Mouse (Mus musculus) liver, embryonic 14.5 days (tissue): ENCODE data around the gene Myo18a. TPM values are rescaled to one million over a fixed set of nuclear protein-coding genes. Genes with fewer than 3 reads are reported as not detected.

Source experiments
- ATAC-seq: fragments of 200-750 bp; cut with Nextera tagmentation; 2 replicates; pipeline ENCODE4 v1.8.0; 2017; ENCODE audit warnings: moderate number of reproducible peaks, mild to moderate bottlenecking, moderate library complexity; ENCODE audit not compliant: insufficient read depth
- DNase-seq, 3 experiments: peaks; one replicate each; pipeline ENCODE4 v3.0.0-alpha.2; 2012 to 2013; ENCODE audit warnings: low read depth in 3 of 3, low spot score in 3 of 3
- H3K27ac ChIP-seq: fragments of 300-500 bp; sonication (generic); 2 replicates; pipeline ENCODE4 v1.5.1; 2014; ENCODE audit warnings: moderate library complexity, mild to moderate bottlenecking, control low read depth, inconsistent platforms
- H3K27me3 ChIP-seq: fragments of 300-500 bp; sonication (generic); 2 replicates; pipeline ENCODE4 v1.6.1; 2014; ENCODE audit warnings: mild to moderate bottlenecking, low read length, moderate library complexity; ENCODE audit not compliant: control insufficient read depth, insufficient read depth
- H3K36me3 ChIP-seq: fragments of 300-500 bp; sonication (generic); replicated peaks from 2 replicates; pipeline ENCODE4 v1.6.1; 2014; ENCODE audit warnings: low read depth; ENCODE audit not compliant: control insufficient read depth, insufficient read depth
- H3K4me1 ChIP-seq, 2 experiments: fragments of 200-500 bp in 1 of 2; fragments of 300-500 bp in 1 of 2; sonication (generic) in 1 of 2; replicated peaks; 2 replicates each; pipeline ENCODE4 v1.6.1; 2012 to 2014; ENCODE audit warnings: antibody characterized with exemption in 1 of 2, inconsistent platforms in 1 of 2, low read length in 1 of 2; ENCODE audit not compliant: control insufficient read depth in 2 of 2, insufficient read depth in 2 of 2
- H3K4me2 ChIP-seq: fragments of 300-500 bp; sonication (generic); 2 replicates; pipeline ENCODE4 v1.6.1; 2014; ENCODE audit warnings: low read depth, mild to moderate bottlenecking, control low read depth, moderate library complexity
- H3K4me3 ChIP-seq, 2 experiments: fragments of 200-500 bp in 1 of 2; fragments of 300-500 bp in 1 of 2; sonication (generic) in 1 of 2; 2 replicates each; pipeline ENCODE4 v1.5.1; 2012 to 2014; ENCODE audit warnings: low read depth in 2 of 2, low read length in 2 of 2, mild to moderate bottlenecking in 2 of 2, control low read depth in 1 of 2, inconsistent platforms in 1 of 2, moderate library complexity in 1 of 2; ENCODE audit not compliant: insufficient read depth in 1 of 2
- H3K9ac ChIP-seq: fragments of 300-500 bp; sonication (generic); replicated peaks from 2 replicates; pipeline ENCODE4 v1.6.1; 2014; ENCODE audit warnings: mild to moderate bottlenecking, control low read depth, moderate library complexity
- H3K9me3 ChIP-seq: fragments of 300-500 bp; sonication (generic); 2 replicates; pipeline ENCODE4 v1.6.1; 2016; ENCODE audit warnings: low read length, mixed read lengths; ENCODE audit not compliant: control insufficient read depth
- CTCF ChIP-seq: IDR thresholded peaks from 2 replicates; pipeline ENCODE4 v1.5.1; 2016; ENCODE audit warnings: antibody characterized with exemption, low read depth, control low read depth
- EP300 ChIP-seq: IDR thresholded peaks from 2 replicates; pipeline ENCODE4 v1.6.1; 2016; ENCODE audit warnings: antibody characterized with exemption, low read depth
- WGBS: fragments of 180-500 bp; shearing (Covaris S2); extraction: QIAGEN DNeasy Blood & Tissue Kit; methylation state at CpG from one replicate; pipeline ENCODE4 v1.1.7; 2014; ENCODE audit not compliant: insufficient replicate concordance; 5-methylcytosine and 5-hydroxymethylcytosine counted together
- polyA plus RNA-seq, 2 experiments: library from polyadenylated mRNA; depleted of rRNA in 1 of 2; stranded (reverse) in 1 of 2; unstranded in 1 of 2; fragments of >200 nt; fragmentation: Nextera tagmentation in 1 of 2; extraction: Ambion mirVana in 1 of 2; gene quantifications; 2 replicates each; pipeline versions ENCODE4 v1.2.1 to v1.2.3; 2012 to 2014

Myo18a gene
- polyA plus RNA-seq, 2 experiments, result 13.5 to 15.4 TPM

DNA sequence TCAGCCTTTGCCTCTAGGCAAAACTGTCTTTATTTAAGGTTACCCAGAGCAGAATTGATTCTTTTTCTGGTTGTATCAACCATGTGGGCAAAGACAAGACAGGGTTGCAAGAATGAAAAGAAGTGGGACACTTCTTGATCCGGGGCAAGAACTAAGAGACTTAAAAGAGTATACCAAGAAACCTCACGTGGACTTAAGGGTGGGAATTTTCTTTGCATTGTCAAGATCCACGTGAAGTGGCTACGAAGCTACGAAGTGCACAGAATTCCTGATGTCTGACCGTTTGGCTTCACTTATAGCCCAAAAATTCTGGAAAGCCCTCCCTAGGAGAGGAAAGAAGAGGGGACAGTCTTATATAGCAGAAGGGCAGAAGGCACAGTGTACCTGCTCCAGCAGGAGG is 130.2 kb downstream of the Myo18a start:
- Histone ChIP-seq H3K9ac (no peak overlapping the region), H3K4me2 (peak overlapping the region; percentile 41), H3K27me3 (peaks cover 18% of the 10 kb centered on the region), H3K9me3 (no peaks in the 10 kb centered on the region), H3K27ac (no peak overlapping the region), H3K36me3 (no peaks in the 10 kb centered on the region), H3K4me3 (peak overlapping the region; percentile 21 to 24), H3K4me1 (peaks cover 0 to 5% of the 10 kb centered on the region in 2 experiments; a peak in 2 of 4 replicates)
- TF ChIP-seq CTCF (no peak), EP300 (no peak)
- DNase-seq, result no peak
- ATAC-seq, result no peak
- WGBS, result 20% methylated on average over 6 of the region's 6 CpGs

DNA sequence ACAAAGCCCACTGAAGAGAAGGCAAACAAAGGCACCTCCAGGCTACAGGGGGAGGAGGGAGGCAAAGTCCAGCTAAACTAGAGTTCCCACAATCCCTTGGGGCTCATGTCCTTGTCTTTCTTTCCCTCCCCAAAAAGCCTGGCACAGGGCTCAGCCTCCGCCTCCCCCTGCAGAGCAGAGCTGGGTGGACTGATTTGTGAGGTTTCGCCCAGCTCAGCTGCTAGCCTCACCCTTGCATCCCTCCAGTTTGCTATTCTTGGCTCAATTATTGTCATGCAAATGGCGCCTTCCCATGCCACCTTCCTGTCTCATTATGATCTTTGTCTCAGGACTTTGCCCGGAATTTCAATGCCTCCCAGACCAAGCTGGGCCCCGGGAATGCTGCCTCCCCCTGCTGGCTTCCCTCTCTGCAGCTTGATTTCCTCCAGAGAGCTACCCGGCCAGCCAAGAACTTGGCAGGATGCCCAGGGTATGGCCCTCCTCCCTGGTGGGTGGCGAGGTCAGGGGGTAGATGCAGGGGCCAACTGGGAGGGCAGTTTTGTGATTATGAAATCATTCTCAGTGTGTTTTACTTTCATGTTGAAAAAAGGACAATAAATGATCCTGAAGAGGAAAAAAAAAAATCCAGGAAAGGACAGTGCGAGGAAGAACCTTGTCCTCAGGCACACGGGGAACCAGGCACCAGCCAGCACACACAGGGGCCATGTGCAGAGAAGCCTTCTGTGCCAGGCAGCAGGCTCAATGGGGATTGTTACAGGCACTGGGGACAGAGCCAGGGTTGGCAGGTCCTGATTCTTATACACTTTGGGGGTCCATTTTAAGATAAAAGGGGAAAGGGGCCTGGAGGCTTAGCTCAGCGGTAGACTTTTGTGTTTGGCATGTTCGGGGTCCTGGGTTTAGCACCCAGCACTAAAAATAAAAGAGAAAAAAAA is 131.0 kb downstream of the Myo18a start, which contains the start of gene Pipox:
Gene Pipox, minus strand, starts transcription at position 310 of the 932 bp plus-strand sequence.
- Histone ChIP-seq H3K4me2 (peak within 1 kb of the TSS; percentile 41), H3K4me3 (peak within 1 kb of the TSS; percentile 21 to 24), H3K27me3 (peaks cover 18% of the 10 kb centered on the region), H3K9ac (no peak within 1 kb of the TSS), H3K27ac (no peak within 1 kb of the TSS), H3K4me1 (peaks cover 0 to 5% of the 10 kb centered on the region in 2 experiments; a peak in 2 of 4 replicates), H3K36me3 (no peaks in the 10 kb centered on the region), H3K9me3 (no peaks in the 10 kb centered on the region)
- 26% methylated on average over 11 of the region's 11 CpGs for WGBS
- DNase-seq (peak; percentile 23 to 31 (median 24)), ATAC-seq (peak; percentile 74)
- TF ChIP-seq CTCF (peak; percentile 48), EP300 (no peak)

DNA sequence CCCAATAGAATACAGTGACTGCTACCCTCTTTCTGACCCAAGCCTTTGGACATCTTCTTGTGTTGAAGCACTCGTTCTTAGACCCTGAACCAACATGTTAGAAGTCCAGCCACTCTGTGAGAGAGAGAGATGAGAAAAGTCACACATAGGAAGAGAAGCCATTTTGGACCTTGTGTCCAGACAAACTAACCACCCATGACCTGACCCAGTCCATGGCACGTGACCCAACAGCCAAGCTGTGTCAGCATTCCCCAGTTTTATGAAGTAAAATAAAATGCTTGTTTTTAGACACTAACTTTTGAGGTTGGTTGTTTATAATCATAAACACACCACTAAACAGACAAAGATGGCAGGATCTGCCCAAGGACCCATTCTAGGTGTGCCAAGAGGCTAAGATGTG is 131.9 kb downstream of the Myo18a start:
- Histone ChIP-seq H3K4me1 (peaks cover 0 to 6% of the 10 kb centered on the region in 2 experiments; a peak in 2 of 4 replicates), H3K4me2 (no peak overlapping the region), H3K27me3 (peaks cover 18% of the 10 kb centered on the region), H3K27ac (no peak overlapping the region), H3K36me3 (no peaks in the 10 kb centered on the region), H3K9me3 (no peaks in the 10 kb centered on the region), H3K4me3 (no peak overlapping the region), H3K9ac (no peak overlapping the region)
- ATAC-seq (no peak), DNase-seq (no peak)
- TF ChIP-seq CTCF (no peak), EP300 (no peak)
- WGBS, result 44% methylated on average over 2 of the region's 2 CpGs

DNA sequence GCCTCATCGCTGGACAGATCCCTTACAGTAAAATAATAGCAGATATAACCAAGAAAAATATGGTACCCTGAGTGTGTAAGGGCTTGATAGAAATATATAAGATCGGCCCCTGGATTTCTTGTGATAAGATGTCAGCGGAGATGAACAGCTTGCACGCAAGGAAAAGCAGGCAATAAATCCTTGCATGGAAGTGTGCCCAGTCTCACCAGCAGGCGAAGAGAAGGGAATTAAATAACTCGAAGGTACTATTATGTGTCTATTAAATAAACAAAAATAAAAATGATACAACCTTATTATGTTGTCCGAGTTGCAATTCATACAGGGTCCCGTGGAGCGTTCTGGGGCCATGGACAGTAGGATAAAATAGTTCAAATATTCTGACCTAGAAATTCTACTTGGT is 133.0 kb downstream of the Myo18a start:
- no peak overlapping the region for H3K4me3 ChIP-seq
- DNase-seq (no peak), ATAC-seq (no peak)
- TF ChIP-seq CTCF, result no peak
- no peak for TF ChIP-seq EP300
- H3K9me3 ChIP-seq, result no peaks in the 10 kb centered on the region
- no peak overlapping the region for H3K27ac ChIP-seq
- H3K27me3 ChIP-seq, result peaks cover 18% of the 10 kb centered on the region
- 73% methylated on average over 9 of the region's 9 CpGs for WGBS
- H3K9ac ChIP-seq, result no peak overlapping the region
- peaks cover 0 to 7% of the 10 kb centered on the region in 2 experiments; a peak in 2 of 4 replicates for H3K4me1 ChIP-seq
- no peak overlapping the region for H3K4me2 ChIP-seq
- no peaks in the 10 kb centered on the region for H3K36me3 ChIP-seq

DNA sequence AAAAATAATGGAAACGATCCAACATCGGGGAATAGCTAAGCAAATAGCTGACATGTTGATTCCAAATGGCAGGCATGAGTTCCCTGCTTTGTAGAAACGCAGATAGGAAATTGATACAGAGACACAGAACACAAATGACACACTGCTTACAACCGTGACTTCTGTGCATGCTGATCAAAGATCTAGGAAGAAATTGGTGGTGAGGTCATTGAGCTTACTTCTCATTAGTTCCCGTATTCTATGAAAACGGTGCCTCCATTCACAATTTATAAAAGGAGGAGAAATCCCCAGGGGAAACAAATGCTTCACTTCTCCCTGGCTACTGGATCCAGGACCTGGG is 133.4 kb downstream of the Myo18a start:
- Histone ChIP-seq H3K4me3 (no peak overlapping the region), H3K4me1 (peaks cover 0 to 7% of the 10 kb centered on the region in 2 experiments; a peak in 2 of 4 replicates), H3K4me2 (no peak overlapping the region), H3K9ac (no peak overlapping the region), H3K27ac (no peak overlapping the region), H3K27me3 (peaks cover 18% of the 10 kb centered on the region), H3K36me3 (no peaks in the 10 kb centered on the region), H3K9me3 (no peaks in the 10 kb centered on the region)
- DNase-seq (no peak), ATAC-seq (no peak)
- no peak for TF ChIP-seq CTCF
- no peak for TF ChIP-seq EP300
- 51% methylated on average over 6 of the region's 6 CpGs for WGBS
